Mouse (Mus musculus) lung, postnatal 0 days (tissue): ENCODE data around the gene Efna2. TPM values are rescaled to one million over a fixed set of nuclear protein-coding genes. Genes with fewer than 3 reads are reported as not detected.

ENCODE experiments used
- ATAC-seq: fragments of 200-750 bp; cut with Nextera tagmentation; 2 replicates; pipeline ENCODE4 v1.8.0; 2017; ENCODE audit warnings: moderate library complexity
- DNase-seq: peaks from one replicate; pipeline ENCODE4 v3.0.0-alpha.2; 2016; ENCODE audit warnings: low spot score
- H3K27ac ChIP-seq: fragments of 300-500 bp; sonication (generic); 2 replicates; pipeline ENCODE4 v1.5.1; 2014; ENCODE audit warnings: antibody characterized with exemption, mild to moderate bottlenecking, low read length, mixed read lengths
- H3K27me3 ChIP-seq: fragments of 300-500 bp; sonication (generic); replicated peaks from 2 replicates; pipeline ENCODE4 v1.6.1; 2014; ENCODE audit warnings: low read length, mixed read lengths; ENCODE audit not compliant: insufficient read depth
- H3K36me3 ChIP-seq: fragments of 300-500 bp; sonication (generic); 2 replicates; pipeline ENCODE4 v1.6.1; 2014; ENCODE audit warnings: low read length, mixed read lengths; ENCODE audit not compliant: insufficient read depth
- H3K4me1 ChIP-seq: fragments of 300-500 bp; sonication (generic); 2 replicates; pipeline ENCODE4 v1.6.1; 2014; ENCODE audit warnings: antibody characterized with exemption, low read depth, low read length, mixed read lengths; ENCODE audit not compliant: insufficient read depth
- H3K4me2 ChIP-seq: fragments of 300-500 bp; sonication (generic); replicated peaks from 2 replicates; pipeline ENCODE4 v1.6.1; 2014; ENCODE audit warnings: low read depth, mild to moderate bottlenecking, low read length, moderate library complexity, mixed read lengths
- H3K4me3 ChIP-seq: fragments of 300-500 bp; sonication (generic); 2 replicates; pipeline ENCODE4 v1.5.1; 2014; ENCODE audit warnings: low read depth, low read length
- H3K9ac ChIP-seq: fragments of 300-500 bp; sonication (generic); replicated peaks from 2 replicates; pipeline ENCODE4 v1.6.1; 2014; ENCODE audit warnings: low read depth, mild to moderate bottlenecking
- H3K9me3 ChIP-seq: fragments of 300-500 bp; sonication (generic); 2 replicates; pipeline ENCODE4 v1.6.1; 2016; ENCODE audit warnings: low read length, mixed read lengths
- CTCF ChIP-seq: IDR thresholded peaks from 2 replicates; pipeline ENCODE4 v1.5.1; 2016; ENCODE audit warnings: antibody characterized with exemption, mild to moderate bottlenecking
- EP300 ChIP-seq: IDR thresholded peaks from 2 replicates; pipeline ENCODE4 v1.6.1; 2016; ENCODE audit warnings: antibody characterized with exemption, mild to moderate bottlenecking, control low read depth
- WGBS: fragments of 180-500 bp; shearing (Covaris S2); extraction: QIAGEN DNeasy Blood & Tissue Kit; methylation state at CpG from one replicate; pipeline ENCODE4 v1.1.7; 2014; 5-methylcytosine and 5-hydroxymethylcytosine counted together
- polyA plus RNA-seq: library from polyadenylated mRNA; unstranded; fragments of >200 nt; fragmentation: Nextera tagmentation; extraction: Ambion mirVana; gene quantifications from 2 replicates; pipeline ENCODE4 v1.2.1, GENCODE M21; 2015

Gene Efna2
- polyA plus RNA-seq, 1 experiment from 2014 or later, result 5.1 TPM

DNA sequence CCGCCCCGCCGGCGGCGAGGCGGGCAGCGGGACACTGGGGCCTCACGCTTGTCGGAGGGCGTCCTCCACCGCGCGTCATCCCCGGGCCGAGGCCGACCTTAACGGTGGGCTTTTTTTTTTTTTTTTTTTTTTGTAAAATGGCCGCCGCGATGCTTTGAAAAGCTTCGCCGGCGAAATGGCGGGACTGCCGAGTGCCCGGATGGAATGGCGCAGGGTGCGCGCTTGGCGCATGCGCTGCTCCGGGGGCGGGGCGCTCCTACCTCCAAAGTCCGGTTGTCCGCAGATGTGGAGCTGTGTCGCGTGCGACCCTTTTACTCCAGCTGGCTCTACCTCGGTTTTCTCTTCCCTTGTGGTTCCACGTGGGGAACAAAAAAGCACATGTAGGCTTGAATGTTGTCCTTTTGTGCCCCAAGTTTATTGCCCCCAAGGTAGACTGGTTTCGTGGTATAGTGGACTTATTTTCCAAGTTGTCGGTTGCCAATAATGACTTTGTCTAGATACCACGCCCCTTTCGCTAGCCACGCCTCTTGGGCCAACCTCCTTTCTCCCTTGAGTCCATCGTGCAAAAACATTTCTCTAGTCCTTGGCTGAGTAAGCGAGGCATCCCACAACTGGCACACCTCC is 11.1 kb upstream of the Efna2 start:
- H3K4me3 ChIP-seq, result peak overlapping the region; percentile 96
- peaks cover 26% of the 10 kb centered on the region; the same call in 1 of the 2 replicates for H3K4me1 ChIP-seq
- 0% methylated on average over 35 of the region's 48 CpGs for WGBS
- DNase-seq (peak; percentile 96), ATAC-seq (peak; percentile 49)
- no peaks in the 10 kb centered on the region for H3K9me3 ChIP-seq
- peak overlapping the region; percentile 69 for H3K4me2 ChIP-seq
- no peaks in the 10 kb centered on the region for H3K27me3 ChIP-seq
- peak overlapping the region; percentile 100 for H3K27ac ChIP-seq
- H3K36me3 ChIP-seq, result peaks cover 18% of the 10 kb centered on the region
- no peak; the same call in 1 of the 2 replicates for TF ChIP-seq CTCF
- TF ChIP-seq EP300, result no peak
- H3K9ac ChIP-seq, result peak overlapping the region; percentile 100

DNA sequence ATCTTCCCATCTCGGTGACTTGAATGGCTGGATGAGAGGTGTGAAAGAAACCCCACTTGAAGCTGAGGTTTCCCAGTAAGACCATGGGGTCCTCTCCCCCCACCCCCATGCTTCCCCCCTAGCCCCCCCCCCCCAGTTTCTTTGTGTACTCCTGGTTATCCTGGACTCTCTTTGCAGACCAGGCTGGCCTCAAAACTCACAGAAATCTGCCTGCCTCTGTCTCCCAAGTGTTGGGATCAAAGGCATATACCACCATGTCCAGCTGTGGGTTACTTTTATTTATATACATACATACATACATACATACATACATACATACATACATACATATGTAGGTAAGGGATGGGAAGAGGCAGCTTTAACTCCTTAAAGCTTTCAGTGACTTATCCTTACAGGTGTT is 10.2 kb upstream of the Efna2 start:
- Histone ChIP-seq H3K4me1 (peaks cover 24% of the 10 kb centered on the region; the same call in 1 of the 2 replicates), H3K36me3 (peaks cover 18% of the 10 kb centered on the region), H3K9me3 (no peaks in the 10 kb centered on the region), H3K27me3 (no peaks in the 10 kb centered on the region), H3K27ac (no peak overlapping the region), H3K4me3 (no peak overlapping the region; the same call in 1 of the 2 replicates), H3K9ac (no peak overlapping the region), H3K4me2 (peak overlapping the region; percentile 69)
- WGBS, result 45% methylated on average over 1 of the region's 1 CpGs
- no peak for DNase-seq
- no peak for ATAC-seq
- TF ChIP-seq CTCF, result no peak
- no peak for TF ChIP-seq EP300

DNA sequence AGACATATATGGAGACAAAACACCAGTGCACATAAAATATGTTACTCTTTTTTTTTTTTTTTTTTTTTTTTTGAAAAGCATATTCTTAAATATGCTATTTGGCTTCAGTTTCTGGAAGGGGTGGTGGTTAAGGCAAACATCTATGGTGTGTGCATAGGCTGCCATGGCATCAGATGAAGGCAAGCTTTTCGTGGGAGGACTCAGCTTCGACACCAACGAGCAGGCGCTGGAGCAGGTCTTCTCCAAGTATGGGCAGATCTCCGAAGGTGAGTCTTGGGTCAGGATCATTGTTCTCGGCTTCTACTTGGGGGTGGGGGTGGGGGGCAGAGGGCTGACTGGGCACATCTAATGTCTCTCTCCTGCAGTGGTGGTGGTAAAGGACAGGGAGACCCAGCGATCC is 9.6 kb upstream of the Efna2 start:
- no peak for ATAC-seq

DNA sequence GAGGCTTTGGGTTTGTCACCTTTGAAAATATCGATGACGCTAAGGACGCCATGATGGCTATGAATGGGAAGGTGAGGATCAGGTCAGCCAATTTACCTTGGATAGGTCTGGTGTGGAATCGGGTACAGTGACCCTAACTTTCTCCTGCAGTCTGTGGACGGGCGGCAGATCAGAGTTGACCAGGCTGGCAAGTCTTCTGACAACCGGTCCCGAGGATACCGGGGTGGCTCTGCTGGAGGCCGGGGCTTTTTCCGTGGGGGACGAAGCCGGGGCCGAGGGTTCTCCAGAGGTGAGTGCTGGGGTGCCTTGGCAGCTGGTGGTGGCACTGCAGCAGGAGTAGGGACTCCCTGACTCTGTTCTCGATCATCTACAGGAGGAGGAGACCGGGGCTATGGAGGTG is 9.2 kb upstream of the Efna2 start:
- no peak overlapping the region for H3K4me3 ChIP-seq
- TF ChIP-seq CTCF (no peak), EP300 (no peak)
- no peak overlapping the region for H3K4me2 ChIP-seq
- H3K36me3 ChIP-seq, result peaks cover 18% of the 10 kb centered on the region
- no peak overlapping the region for H3K9ac ChIP-seq
- no peak for ATAC-seq
- no peak for DNase-seq
- H3K4me1 ChIP-seq, result peaks cover 16% of the 10 kb centered on the region; the same call in 1 of the 2 replicates
- WGBS, result 93% methylated on average over 16 of the region's 16 CpGs
- H3K9me3 ChIP-seq, result no peaks in the 10 kb centered on the region
- H3K27me3 ChIP-seq, result no peaks in the 10 kb centered on the region
- H3K27ac ChIP-seq, result no peak overlapping the region

More for the DNA sequence above, 9.6 kb upstream of the Efna2 start:
- no peak for DNase-seq
- H3K9ac ChIP-seq, result no peak overlapping the region
- no peak overlapping the region for H3K27ac ChIP-seq
- H3K4me2 ChIP-seq, result no peak overlapping the region
- H3K27me3 ChIP-seq, result no peaks in the 10 kb centered on the region
- WGBS, result 89% methylated on average over 7 of the region's 7 CpGs
- no peaks in the 10 kb centered on the region for H3K9me3 ChIP-seq
- peaks cover 18% of the 10 kb centered on the region for H3K36me3 ChIP-seq
- no peak overlapping the region for H3K4me3 ChIP-seq
- peaks cover 18% of the 10 kb centered on the region; the same call in 1 of the 2 replicates for H3K4me1 ChIP-seq
- TF ChIP-seq EP300, result no peak
- no peak for TF ChIP-seq CTCF

DNA sequence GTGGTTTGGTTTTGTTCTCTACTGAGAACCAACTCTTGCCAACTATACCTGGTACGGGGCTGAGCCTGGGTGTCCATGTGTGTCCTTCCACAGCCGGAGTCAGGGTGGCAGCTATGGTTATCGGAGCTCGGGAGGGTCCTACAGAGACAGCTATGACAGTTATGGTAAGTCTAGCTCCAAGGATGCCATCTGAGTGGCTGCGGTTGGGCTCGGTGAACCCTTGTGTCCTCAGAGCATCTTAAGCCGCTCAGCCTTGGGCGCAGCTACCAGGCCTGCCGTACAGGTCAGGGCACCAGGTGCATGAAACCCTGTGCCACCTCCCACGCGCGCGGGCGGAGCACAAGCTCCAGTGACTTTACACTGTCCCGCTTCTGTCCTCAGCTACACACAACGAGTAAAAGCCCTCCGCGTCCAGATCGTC is 8.7 kb upstream of the Efna2 start:
- ATAC-seq, result no peak
- H3K27ac ChIP-seq, result no peak overlapping the region
- H3K9ac ChIP-seq, result no peak overlapping the region
- H3K4me1 ChIP-seq, result peaks cover 12% of the 10 kb centered on the region; the same call in 1 of the 2 replicates
- H3K4me3 ChIP-seq, result no peak overlapping the region
- no peaks in the 10 kb centered on the region for H3K27me3 ChIP-seq
- DNase-seq, result no peak
- 93% methylated on average over 19 of the region's 19 CpGs for WGBS
- no peaks in the 10 kb centered on the region for H3K9me3 ChIP-seq
- TF ChIP-seq EP300 (no peak), CTCF (no peak)
- H3K4me2 ChIP-seq, result no peak overlapping the region
- H3K36me3 ChIP-seq, result peaks cover 18% of the 10 kb centered on the region

DNA sequence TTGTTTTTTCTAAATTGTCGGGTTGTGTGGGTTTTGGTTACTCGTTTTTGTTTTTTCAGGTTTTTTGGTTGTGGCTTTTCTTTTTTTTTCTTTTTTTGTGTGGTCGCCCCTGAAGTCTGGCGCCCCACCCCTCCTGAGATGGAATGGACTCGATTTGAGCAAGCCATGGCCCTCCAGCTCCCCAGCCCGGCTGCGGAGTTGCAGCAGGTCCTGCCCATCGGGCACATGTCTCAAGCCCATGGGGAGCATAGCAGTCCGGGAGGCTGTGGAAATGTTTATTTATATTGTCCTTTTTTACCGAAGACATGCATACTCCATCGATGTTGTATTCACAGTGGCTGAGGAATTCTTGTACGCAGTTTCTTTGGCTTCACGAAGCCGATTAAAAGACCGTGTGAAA is 8.0 kb upstream of the Efna2 start:
- ATAC-seq (no peak), DNase-seq (no peak)
- no peak overlapping the region for H3K27ac ChIP-seq
- H3K4me3 ChIP-seq, result no peak overlapping the region
- H3K4me2 ChIP-seq, result no peak overlapping the region
- H3K9me3 ChIP-seq, result no peaks in the 10 kb centered on the region
- H3K36me3 ChIP-seq, result peaks cover 18% of the 10 kb centered on the region
- H3K9ac ChIP-seq, result no peak overlapping the region
- no peaks in the 10 kb centered on the region for H3K27me3 ChIP-seq
- TF ChIP-seq EP300 (no peak), CTCF (no peak)
- H3K4me1 ChIP-seq, result peaks cover 10% of the 10 kb centered on the region; the same call in 1 of the 2 replicates
- WGBS, result 71% methylated on average over 15 of the region's 15 CpGs
